Mouse (Mus musculus) E14TG2a.4 (cell line): Measurements from ENCODE around the gene Anapc15.

Source experiments
- CTCF ChIP-seq: conservative IDR thresholded peaks from 2 replicates; pipeline ENCODE4 v1.5.1; 2014; ENCODE audit warnings: low read length
- NANOG ChIP-seq: IDR thresholded peaks from 2 replicates; pipeline ENCODE4 v1.6.1; 2014; ENCODE audit warnings: borderline replicate concordance, low read length, mixed read lengths
- POU5F1 ChIP-seq: IDR thresholded peaks from 2 replicates; pipeline ENCODE4 v1.6.1; 2014; ENCODE audit warnings: low read length, borderline replicate concordance

- TF ChIP-seq CTCF (no peak), POU5F1 (no peak), NANOG (no peak)
Observed at GRCm38 (mm10) chr7:101871296-101871695, 7.8 kb downstream of the Anapc15 start.
